Mouse (Mus musculus): Measurements from ENCODE around the gene Hoxd8. TPM values are rescaled to one million over a fixed set of nuclear protein-coding genes. Genes with fewer than 3 reads are reported as not detected.

Gene Hoxd8
- total RNA-seq, 2 experiments from 2014 or later: not detected

DNA sequence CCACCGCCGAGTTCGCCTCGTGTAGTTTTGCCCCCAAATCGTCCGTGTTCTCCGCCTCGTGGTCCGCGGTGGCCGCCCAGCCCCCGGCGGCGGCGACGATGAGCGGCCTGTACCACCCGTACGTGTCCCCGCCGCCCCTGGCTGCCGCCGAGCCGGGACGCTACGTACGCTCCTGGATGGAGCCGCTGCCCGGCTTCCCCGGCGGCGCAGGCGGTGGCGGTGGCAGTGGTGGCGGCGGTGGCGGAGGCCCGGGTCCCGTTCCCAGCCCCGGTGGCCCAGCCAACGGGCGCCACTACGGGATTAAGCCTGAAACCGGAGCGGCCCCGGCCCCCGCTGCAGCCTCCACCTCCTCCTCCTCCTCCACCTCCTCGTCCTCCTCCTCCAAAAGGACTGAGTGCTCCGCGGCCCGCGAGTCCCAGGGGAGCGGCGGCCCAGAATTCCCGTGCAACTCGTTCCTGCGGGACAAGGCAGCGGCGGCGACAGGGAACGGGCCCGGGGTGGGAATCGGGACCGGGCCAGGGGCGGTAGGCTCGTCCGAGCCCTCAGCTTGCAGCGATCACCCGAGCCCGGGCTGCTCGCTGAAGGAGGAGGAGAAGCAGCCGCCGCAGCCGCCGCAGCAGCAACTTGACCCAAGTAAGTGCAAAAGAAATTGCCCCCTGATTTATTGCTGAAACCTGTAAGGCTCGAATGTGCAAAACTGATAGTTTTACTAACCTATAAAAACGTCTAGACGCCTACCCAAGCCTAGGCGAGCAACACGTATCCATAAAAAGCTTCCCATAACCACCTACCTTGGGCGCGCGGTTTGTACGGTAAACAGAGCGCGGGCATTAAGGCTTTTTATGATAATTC is 6.0 kb upstream of the Hoxd8 start:
- no peak for DNase-seq (ENCODE audit: low spot score in 2 of 2)

DNA sequence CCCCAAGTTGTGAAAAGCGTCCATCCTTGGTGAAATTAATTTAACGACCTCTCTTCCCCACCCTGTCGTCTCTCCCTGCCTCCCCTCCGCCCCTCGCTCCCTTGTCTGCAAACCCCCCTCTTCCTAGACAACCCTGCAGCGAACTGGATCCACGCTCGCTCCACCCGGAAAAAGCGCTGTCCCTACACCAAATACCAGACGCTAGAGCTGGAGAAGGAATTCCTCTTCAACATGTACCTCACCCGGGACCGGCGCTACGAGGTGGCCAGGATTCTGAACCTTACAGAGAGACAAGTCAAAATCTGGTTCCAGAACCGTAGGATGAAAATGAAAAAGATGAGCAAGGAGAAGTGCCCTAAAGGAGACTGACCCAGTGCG is 5.4 kb upstream of the Hoxd8 start:
- no peak for DNase-seq (ENCODE audit: low spot score in 2 of 2)

DNA sequence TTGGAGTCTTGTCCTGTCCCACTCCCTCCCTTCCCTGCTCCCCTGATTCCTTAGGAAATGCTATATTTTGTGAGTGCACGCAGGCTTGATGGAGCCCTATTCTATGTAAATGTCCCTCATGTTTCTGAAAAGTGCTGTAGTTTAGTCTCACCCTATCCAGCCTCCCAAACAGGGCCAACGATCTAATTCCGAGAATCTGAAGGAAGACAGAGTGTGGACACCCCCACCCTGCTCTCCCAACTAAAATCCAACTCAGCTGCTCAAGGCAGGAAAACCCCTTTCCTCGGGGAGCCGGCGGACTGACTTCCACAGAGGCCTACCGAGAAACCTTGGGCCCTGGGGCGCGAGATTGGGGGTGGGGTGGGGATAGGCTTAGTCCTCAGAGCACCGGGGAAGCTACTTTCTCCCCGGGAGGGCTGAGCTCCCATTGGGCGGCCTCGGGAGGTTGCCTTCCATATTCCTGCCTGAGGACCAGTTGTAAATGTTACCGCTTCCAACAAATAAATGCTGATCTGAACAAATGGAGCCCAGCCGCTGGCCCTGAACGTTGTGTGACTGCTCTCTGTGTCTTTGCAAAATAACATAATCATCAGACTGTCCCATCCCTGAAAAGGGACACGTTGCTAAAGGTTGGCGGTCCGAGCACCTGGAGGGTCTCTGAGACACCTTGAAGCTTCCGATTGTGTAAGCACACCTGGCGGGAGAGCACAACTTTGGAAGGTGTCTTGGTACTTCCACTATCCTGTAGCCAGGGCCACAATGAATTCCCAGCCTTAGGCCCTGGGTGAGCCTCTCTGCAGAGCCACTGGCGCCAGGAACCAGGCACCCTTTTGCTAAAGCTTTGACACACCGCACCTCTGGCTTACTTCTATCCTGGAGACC is 4.5 kb upstream of the Hoxd8 start:
- DNase-seq (ENCODE audit: low spot score in 2 of 2): no peak

DNA sequence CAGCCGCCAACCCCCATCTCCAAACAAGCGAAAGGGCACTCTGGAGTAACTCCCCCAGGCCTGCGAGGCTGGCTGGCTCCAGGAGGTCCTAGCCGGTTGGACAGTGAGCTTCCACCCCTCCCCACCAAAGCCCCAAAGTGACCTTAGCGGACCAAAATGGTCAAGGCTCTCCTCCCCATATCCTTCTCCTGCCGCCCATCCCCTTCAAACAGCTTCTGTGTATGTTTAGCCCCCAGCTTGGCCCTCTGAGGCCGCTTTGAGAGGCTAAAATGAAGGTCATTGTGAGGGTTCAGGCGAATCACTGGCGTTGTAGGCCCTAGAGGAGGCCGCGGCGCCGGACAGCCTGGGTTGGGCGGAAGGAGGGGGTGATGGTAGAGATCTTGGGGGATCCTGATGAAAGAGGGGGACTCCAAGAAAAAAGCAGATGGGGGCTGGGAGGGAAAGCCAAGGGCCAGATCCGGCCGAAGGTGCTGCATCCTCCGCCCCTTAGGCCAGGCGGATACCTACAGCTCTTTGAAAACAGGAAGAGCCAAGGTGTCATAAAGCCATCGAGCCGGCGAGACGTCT is 3.8 kb upstream of the Hoxd8 start:
- DNase-seq (ENCODE audit: low spot score in 2 of 2): no peak

DNA sequence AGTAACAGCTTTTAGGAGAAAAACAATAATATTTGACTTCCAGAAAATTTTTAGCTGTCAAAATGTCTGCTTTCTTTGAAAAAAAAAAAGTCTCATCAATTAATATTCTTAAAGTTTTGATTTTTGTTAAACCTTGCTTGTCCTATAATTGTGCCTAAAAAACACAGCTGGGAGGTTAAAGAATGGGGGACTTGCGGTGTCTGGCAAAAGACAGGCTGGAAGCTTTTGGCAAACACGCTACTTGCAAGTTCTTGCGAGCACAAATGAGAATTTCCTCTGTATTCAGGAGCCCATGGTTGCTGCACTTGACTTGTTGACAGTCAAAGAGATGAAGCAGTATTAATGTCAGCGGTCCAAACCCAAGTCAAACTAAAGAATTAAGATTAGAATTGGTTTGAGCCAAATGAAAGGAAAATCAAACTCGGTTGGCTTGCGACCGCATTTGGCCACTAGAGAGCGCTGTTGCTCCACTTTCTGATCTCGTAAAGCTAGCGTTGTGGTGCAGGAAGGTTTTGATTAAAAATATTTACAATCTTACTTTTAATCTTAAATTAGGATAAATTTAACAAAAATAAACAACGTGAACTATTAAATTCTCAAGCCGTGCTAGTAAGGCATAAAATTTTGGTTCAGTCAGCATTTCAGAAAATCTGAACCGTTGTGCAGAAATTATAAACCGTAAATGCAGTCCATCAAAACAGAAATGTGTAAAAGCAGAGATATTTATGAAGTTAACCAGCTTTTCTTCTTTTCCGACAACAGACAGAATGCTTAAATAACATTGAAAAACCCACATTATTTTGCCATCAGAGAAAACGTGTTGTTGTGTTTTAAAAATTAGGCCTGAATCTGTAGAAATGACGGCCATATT is 2.2 kb upstream of the Hoxd8 start:
- peak; percentile 72 to 86 for DNase-seq (ENCODE audit: low spot score in 2 of 2)

DNA sequence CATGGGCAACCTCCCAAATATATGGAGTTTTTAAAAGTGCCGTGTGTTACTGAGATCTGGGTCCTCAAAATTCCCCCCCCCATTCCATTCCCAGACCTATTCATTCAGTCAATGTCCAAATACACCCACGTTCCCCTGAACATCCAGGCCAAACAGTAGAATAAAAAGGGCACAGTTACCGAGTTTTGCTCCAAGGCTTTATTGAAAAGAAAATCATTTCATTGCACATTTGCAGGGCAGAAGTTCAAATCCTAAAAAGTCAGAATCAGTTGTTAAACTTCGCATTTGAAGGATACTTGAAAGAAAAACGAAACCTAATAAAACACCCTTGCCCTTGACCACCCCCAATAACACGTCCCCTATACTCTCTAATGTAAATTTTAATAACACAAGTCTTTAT is 1.6 kb upstream of the Hoxd8 start:
- DNase-seq (ENCODE audit: low spot score in 2 of 2): no peak

DNA sequence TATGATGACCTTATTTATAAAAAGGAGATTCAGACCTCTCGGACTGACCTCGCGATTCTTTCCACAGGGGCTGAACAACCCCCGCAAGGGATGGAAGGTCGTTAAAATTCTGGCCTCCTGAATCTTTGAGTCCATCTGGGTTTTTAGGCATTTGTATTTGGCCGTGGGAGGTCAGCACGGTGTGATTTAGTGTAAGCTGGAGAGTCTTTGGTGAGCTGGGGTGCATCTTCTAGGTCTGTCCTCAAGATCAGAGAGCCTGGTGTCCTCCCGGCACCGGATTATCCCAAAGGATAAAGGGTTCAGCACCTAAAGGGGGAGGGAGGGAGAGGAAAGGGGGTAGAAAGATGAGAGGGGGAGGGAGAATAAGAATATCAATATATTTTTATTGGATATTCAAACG is 1.1 kb upstream of the Hoxd8 start:
- no peak for DNase-seq (ENCODE audit: low spot score in 2 of 2)

DNA sequence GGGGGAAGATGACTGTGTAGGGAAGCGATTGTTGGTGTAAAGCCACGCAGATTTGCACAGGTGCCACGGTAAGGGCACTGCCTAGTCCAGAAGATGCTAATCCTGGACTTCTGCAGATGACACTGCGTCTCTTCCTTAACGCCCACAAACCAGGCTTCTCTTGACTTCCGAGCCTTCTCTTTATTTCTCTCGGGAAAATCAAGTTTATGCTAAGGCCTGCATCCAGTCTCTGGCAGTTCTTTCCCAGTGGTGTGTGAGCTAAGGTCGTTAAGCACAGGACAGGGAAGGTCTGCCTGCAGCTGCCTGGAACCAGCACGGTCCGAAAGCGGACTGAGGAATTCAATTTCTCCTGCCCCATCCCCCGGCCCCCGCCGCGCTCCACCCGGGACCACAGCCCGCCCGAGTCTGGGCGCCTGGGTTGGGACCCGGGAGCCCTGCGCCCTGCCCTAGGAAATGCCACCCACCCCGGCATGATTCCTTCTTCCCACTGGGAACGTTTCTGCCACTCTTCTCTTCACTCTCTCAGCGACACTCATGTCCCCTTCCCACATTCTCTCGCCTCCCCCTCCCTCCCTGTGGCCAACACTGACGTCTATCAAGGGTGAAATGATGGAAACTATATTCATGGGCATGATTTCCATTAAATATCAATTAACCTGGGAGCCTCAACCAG is 559 bp upstream of the Hoxd8 start:
- no peak for DNase-seq (ENCODE audit: low spot score in 2 of 2)

DNA sequence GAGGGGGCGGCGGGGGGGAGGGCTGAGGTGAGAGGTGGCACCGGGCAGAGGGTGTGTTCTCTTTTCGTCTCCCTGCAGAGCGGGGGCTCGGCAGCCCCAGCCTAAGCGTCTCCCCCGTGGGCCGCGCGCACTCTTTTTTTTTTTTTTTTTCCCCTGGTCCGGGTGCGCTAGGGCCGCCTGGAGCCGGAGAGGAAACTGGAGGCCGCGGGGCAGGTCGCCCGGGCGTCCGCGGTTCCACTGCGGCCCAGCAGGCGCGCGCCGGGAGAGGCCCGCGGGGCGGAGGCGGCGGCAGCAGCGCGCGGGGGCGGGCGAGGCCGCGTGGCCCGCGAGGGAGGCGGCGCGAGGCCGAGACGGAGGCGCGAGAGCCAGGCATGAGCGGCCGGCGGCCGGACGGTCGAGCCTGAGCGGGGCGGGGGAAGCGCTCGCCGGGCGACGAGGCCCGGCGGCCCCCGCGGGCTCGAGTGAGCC is 618 bp downstream of the Hoxd8 start:
- no peak for DNase-seq (ENCODE audit: low spot score in 2 of 2)

DNA sequence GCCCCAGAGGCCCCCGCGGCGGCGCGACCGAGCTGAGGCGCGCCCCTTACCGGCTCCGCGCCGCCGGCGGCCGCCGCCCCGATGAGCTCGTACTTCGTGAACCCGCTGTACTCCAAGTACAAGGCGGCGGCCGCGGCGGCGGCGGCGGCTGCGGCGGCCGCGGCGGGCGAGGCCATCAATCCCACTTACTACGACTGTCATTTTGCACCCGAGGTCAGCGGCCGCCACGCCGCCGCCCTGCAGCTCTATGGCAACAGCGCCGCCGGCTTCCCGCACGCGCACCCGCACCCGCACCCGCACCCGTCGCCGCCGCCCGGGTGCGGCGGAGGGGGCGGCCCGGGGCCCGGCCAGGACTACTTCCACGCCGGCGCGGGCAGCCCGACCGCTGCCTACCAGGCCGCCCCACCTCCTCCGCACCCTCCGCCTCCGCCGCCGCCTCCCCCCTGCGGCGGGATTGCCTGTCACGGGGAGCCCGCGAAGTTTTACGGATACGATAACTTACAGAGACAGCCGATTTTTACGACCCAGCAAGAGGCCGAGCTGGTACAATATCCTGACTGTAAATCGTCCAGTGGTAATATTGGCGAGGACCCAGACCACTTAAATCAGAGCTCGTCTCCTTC is 1.2 kb downstream of the Hoxd8 start:
- DNase-seq (ENCODE audit: low spot score in 2 of 2): no peak

DNA sequence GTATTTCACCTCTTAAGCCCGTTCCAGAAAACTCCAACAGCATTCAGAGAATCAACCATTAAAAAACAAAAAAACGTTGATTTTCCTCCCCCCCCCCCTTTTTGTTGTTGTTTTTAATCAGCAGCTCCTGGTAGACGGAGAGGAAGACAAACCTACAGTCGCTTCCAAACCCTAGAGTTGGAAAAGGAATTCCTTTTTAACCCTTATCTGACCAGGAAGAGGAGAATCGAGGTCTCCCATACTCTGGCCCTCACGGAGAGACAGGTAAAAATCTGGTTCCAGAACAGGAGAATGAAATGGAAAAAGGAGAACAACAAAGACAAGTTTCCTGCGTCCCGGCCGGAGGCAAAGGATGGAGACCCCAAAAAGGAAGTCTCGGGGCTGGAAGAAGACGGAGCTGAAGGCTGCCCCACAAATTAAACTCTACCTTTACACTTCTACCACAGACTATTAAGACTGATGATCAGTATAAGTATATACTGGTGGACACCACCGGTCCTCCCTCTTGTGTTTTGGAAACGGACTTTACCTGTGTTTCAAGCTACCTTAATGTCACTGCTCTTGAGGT is 2.1 kb downstream of the Hoxd8 start:
- DNase-seq (ENCODE audit: low spot score in 2 of 2): no peak

DNA sequence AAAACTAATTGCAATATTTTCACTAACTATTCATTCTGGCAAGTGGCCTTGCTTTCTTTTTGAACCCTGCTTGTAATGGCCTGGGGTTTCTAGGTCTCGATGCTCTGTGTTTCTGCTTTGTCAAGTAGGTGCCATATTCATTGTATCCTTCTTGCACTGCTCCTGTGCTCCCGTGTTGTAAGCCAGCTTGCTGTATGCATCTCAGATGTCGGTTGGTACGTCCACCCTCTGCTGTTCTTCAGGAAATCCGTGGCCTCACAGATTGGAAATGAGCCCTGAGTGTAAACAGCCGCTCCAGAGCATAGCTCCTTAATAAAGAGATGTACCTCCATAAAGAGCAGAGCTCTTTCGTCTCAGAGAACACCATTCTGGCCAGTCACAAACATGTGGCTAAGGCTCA is 3.2 kb downstream of the Hoxd8 start:
- DNase-seq (ENCODE audit: low spot score in 2 of 2): no peak

DNA sequence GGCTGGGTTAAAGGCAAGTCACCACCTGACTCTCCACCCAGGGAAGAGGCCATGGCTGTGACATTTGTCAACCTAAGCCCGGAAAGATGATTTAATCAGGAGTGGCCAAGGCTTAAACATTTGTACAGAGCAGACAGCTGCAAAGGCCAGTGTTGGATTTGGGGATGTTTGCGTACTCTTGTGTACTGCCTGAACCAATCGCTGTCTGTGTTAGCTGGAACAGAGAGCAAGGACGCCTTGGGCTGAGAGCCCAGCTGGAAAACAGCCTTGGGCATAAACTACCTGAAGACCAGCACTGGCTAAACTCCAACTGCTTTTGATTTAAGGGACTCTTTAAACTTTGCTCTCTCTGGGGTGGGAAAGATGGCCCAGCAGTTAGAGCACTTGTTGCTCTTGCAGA is 4.3 kb downstream of the Hoxd8 start:
- no peak for DNase-seq (ENCODE audit: low spot score in 2 of 2)

DNA sequence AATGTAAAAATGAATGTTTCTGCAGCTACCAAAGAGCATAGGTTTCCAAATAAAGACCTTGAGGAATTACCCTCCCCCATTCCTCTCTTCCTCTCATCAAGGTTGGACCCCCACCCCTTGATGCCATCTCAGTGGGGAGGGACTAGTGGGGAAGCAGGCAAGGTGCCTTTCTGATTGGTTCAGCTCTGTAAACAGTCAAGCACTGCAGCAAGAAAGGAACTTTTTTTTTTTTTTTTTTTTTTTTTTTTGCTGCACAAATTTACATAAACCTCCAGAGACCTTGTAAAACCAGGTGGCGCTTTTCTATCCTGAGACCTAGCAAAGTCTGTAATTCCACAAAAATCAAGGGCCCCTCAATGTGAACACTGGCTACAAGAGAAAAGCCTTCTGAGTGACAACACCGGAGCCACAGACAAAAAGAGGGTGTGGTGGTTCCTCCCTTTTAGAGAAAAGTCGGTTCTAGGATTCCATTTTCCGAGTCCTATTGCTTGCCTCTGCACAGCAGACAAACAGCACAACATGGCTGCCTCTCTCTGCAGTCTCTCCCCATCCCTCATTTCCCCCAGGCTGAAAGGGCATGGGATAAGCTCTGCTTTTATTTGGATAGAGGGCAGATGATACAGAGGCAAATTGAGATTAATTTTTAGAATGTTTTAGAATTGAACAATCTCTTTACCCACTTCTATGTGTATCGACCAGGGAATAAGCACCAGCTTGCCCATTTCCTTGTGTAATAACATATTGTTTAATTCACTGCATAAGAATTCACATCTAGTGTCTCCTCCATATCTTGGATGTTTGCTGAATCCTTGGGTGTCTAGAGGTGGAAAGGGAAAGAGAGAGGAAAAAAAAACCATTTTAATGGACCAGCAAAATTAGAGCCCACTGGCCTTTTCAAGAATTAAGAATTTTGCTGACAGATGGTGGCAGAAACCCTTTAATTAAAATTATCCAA is 5.3 kb downstream of the Hoxd8 start:
- DNase-seq (ENCODE audit: low spot score in 2 of 2): no peak

DNA sequence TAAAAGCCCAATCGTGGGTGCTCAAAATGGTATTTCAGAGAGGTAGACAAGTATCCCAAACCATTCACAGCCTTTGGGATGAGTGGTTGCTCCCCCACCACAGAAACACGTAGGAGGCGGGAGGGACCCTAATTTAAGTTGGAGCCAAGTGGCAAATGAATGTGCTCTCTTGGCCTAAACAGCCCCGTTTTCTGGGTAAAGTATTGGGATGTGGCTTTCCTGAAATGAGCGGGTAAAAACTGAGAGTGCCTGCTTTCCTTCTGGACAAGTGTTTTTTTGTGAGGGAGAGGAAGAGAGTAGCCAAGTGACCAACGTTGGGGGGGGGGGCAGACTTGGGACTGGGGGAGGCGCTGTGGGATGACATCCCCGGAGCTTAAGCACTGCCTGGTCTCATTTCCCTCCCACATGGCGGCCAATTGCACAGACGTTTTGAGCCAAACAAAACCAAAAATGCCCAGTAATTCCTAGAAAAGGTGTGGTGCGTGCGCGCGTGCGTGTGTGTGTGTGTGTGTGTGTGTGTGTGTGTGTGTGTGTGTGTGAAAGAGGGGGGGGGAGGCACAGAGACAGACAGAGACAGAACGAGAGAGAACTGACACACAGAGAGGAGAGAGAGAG is 6.6 kb downstream of the Hoxd8 start:
- DNase-seq (ENCODE audit: low spot score in 2 of 2): no peak

DNA sequence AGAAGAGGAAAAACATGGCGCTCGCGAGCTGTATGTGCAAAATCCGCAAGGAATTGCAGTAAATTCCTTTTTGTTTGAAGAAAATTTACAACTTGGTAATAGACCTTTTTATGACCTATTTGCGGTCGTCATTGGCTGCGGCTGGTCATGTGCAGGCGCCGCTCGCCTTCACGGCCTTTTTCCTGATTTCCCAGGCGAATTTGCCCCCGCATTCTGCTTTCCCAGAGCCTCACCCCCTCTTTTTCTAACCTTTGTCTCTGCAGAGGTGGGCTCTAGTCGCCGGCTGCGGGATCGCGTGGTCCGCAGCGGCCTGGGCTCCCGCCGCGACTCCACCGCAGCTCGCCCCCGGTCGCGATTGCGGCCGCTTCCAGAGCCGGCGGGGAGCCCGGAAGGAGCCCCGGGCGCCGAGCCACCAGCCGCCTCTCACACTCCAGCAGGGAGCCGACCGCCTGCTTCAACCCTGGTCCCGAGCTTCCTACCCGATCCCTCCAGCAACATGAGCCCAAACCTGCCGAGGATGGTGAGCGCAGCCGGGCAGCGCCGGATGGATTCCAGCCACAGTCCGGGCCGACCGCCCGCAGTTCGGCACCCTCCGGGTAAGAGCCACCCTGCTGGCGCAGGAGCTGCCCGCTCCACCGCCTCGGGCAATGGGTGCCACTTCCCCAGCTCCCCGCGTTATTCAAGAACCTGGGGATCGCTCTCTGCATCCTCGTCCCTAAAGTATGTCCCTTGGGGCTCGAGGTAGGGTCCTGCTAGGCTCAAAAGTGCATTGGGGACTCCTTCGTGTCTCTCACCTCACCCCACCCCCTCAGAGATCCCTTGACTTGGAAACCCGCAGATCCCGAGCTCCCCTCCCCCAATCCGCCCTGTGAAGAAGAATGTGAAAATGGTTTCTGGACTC is 7.6 kb downstream of the Hoxd8 start, which contains the start of the genes Hoxd3 and Hoxd4:
Hoxd3 (plus strand) TSS at position 207 of the 901 bp plus-strand sequence.
Hoxd4 (plus strand) TSS at position 209 of the 901 bp plus-strand sequence.
- no peak for DNase-seq (ENCODE audit: low spot score in 2 of 2)

All from layer of hippocampus, postnatal 14 days (tissue).